Mouse (Mus musculus) layer of hippocampus, adult 9-11 months (tissue): ENCODE results near the gene Fig4.

Experiments used
- DNase-seq: peaks from one replicate; pipeline ENCODE4 v3.0.0; 2022

Gene Fig4

DNA sequence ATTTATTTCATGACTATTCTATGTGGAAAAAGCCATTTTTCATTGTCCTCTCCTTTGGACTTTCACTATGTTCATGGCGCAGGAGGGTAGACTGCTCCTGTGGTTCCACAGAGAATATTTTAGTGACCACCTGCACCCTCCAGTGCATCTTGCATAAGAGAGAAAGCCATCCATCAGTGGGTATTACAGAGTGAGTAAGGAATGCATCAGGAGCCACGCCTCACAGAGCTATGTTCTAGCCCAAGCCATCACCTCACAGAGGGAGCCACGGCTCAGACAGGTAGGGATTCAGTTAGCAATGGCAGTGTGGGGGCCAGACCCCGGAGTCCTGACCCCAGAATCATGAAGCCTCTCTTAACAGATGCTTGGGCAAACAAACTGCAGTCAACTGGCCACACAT, 93.5 kb downstream of the Fig4 start:
- no peak for DNase-seq

- DNase-seq, result no peak
Measured at GRCm38 (mm10) chr10:41208860-41209377, 94.1 kb downstream of the Fig4 start.

GRCm38 (mm10) chr10:41205647-41206046, 97.4 kb downstream of the Fig4 start:
- DNase-seq, result no peak

DNA sequence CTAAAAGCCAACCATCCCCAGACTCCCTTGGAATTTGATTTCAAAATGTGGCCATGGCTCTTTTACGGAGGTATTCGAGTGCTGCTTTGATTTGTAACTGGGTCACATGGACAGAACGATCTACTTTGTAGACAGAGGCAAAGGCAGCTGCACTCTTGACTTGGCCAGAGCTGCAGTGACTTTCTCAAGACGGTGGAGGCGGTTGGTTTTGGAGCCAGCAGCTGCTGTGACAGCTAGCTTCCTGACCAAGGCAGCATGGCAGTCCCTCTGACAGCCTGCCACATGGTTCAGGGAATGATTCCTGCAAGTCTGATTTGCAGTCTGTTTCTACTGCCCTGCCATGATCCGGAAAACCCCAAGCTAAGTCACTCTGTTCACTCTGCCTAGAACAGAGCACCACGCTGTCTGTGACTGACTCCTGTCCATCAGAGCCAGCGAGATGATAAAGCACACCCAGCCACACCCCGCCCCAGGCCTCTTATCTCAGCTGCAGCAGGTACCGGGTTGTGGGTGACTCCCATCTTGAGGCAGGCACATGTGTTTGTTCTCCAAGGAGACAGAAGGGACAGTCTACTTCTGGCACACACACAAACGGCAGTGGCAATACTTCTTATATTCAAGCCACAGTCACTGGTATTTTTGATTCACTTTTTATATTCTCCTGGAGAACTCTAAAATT, 98.3 kb downstream of the Fig4 start:
- no peak for DNase-seq

DNA sequence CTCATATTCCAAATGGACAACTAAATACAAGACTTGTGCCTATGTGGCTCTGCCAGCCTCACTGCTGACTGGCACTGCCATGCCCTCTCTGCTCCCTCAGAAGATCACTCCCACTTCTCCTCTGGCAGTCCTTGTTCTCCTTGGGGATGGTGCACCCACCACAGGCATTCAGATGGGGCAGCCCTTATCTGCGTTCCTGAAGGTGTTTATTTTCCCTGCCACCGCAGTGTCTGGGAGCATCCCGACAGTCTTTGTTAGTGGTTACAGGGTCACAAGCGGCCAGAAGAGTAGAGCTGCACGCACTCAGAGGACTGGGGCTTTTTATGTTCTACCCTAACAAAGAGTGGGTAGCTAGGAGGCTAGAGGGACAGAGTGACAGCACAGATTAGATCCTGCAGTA, 98.9 kb downstream of the Fig4 start:
- DNase-seq, result no peak

DNA sequence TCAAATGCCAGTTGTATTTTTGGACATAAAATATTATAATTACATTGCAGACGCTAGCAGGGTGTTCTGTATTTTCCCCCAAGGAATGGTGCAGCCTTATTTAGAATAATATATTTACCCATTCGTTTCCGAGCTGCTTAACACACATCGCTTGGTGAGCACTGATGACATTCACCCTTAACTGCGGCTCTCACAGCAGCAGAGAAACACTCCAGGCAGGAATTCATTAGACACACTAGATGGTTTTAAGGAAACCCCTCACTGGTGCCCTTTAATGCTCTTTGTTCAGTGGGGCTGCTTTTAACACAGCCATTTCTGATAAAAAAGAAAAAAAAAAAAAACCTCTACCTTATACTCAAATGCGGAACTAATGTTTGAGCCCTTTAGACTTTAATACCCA, 104.3 kb downstream of the Fig4 start:
- no peak for DNase-seq

DNA sequence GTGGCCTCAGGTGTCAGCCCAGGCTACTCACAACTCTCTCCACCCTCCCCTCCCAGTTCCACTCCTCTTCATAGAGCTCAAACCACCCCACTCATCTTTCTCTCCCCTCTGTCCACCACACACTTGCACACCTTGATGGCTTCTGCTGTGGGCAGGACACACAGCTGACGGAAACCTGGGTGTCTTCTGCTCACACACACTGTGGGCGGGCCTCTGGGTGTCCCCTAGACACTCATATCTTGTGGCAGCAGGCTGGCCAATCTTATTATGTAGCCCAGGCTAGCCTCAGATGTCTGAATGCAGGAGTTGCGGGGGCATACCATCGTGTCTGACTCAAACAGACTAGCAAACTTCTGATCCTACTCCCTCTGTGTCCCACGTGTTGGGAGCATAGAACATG, 105.3 kb downstream of the Fig4 start:
- no peak for DNase-seq

- DNase-seq, result no peak
Measured at GRCm38 (mm10) chr10:41196295-41196694, 106.8 kb downstream of the Fig4 start.

DNA sequence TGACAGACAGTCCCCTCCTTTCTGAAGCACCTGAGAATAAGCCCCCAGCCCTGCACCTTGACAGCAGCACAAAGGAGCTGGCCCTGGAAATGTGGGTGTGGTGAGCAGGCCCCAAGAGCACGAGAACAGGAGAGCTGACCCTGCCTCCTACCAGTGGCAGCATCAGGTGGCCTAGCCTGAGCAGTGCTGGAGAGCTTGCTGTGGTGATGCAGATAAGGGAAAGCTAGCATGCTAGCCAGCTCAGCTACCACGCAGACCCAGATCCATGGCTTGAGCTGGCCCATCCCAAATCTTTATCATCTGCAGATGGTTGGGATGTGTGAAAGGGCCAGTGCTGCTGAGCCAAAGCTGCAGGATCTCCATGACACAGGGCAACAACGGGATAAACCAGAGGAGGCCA, 113.7 kb downstream of the Fig4 start:
- no peak for DNase-seq

GRCm38 (mm10) chr10:41183975-41184374, 119.1 kb downstream of the Fig4 start:
- DNase-seq, result no peak

DNA sequence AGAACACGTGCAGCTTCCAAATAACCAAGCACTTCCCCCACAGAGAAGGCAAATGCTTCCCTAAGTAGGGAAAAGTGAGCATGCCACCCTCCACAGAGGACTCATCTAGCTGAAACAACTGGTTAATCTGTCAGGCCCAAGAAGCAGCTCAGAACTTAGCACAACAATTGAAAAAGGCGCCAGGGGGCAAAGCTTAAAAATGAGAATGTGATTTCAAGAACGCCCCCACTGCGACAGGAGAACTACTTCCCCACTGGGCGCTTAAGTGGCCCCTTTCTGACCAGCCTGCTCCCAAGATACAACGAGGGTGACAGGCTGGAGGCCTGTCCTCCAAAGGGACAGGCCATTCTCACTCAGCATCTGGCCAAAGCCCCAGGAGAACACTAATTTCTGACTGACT, 120.4 kb downstream of the Fig4 start:
- no peak for DNase-seq

GRCm38 (mm10) chr10:41166141-41166540, 136.9 kb downstream of the Fig4 start:
- DNase-seq, result no peak

- DNase-seq, result no peak
Measured at GRCm38 (mm10) chr10:41163108-41163507, 140.0 kb downstream of the Fig4 start.

GRCm38 (mm10) chr10:41157296-41157695, 145.8 kb downstream of the Fig4 start:
- no peak for DNase-seq

DNA sequence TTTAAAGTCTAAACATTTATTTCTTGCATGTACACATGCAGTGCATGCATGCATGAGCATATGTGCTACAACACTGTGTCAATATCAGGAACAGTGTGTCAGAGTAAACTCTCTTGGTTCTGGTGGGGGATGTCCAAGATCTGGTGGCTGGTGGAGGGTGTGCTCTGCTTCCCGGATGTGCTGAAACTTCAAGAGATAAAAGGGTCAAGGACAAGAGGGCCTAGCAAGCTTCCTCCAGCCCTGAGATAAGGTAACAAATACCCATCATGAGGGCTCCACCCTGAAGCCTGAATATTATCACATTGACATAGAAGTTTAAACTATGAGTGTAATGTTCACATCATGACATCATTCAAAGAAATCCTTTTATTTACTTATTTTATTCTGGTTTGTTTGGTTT, 146.4 kb downstream of the Fig4 start:
- no peak for DNase-seq

DNA sequence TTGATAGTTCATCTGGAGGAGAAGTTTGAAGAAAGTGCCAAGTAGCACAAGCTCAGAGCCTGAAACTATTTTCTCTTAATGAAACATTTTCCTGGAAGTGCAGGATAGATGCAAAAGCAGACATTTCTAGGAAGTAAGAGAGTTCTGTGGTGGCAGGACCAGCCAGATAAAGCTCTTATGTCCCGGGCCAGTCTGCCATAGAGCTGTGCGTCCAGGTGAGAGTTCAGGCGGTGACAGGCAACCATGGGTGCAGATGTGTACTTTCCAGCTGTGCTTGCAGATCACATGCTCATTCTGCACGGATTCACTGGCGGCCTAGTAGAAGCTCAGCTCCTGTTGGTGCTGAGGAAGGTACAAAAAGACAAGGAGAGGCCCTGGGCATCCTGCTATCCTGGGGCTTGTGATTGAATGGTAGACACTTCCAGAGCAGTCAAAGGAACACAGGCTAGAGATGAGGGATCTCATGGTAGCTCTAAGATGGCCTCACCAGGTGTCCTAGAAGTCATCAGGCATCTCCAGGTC, 149.8 kb downstream of the Fig4 start:
- DNase-seq, result no peak

GRCm38 (mm10) chr10:41151901-41152300, 151.2 kb downstream of the Fig4 start:
- DNase-seq, result no peak

DNA sequence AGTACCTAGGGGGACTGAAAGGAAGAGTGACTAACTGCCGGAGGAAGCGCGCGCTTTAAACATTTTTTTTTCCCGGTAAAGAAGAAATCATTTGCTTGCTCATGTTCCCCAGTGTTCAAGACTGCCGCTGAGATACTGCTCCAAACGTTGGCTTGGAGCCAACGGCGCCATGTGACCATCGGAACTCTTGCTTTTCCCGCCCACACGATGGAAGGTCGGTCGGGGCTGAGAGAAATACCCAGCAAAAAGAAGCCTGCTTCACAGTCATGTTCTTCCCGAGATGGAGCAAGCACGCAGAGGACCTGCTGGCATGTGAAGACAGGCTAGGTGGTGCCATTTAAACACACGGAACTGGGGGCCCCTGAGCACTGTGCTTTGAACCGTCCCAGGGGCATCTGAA, 151.6 kb downstream of the Fig4 start:
- no peak for DNase-seq

DNA sequence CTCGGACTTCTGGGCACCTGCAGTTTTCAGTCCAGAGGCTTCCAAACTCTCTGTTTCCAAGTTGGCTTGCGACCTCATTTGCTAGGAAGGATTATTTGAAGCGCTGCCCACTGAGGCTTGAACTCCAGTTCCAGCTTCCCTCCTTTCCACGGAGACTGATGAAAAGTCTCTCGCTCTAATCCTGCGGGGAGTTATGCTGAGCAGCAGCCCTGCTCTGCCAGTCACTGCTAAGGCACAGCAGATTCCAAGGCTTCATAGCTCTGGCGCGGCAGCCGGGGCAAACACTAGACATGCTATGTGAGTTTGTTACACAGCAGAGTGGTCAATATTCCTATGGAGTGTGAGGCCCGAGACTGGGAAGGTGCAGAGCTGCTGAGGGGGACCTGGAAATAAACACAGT, 152.0 kb downstream of the Fig4 start:
- DNase-seq, result no peak

GRCm38 (mm10) chr10:41150496-41150895, 152.6 kb downstream of the Fig4 start:
- DNase-seq, result no peak

- no peak for DNase-seq
Measured at GRCm38 (mm10) chr10:41149307-41149706, 153.8 kb downstream of the Fig4 start.

DNA sequence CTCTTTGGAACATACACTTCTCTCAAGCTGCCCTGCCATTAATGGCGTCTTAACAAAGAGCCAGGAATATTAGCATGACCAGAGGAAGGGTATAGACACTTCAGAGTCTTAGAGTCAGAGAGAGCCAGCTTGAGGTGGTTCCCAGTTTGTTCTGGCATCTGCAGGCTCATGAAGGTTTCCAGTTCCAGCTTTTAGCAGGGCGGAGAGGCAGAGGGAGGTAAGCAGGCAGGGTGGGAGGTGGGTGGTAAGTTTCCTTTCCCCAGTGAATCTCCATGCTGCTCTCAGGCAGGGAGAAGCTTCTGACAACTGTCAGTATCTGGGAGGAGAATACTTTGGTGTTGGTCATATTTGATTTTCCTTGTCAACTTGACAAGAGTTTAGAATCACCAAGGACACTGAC, 156.9 kb downstream of the Fig4 start:
- no peak for DNase-seq
